Mouse (Mus musculus) limb, embryonic 12.5 days (tissue): ENCODE measurements around the gene Tbc1d10b. TPM values are rescaled to one million over a fixed set of nuclear protein-coding genes. Genes with fewer than 3 reads are reported as not detected.

Experiments used
- ATAC-seq: fragments of 200-750 bp; cut with Nextera tagmentation; 2 replicates; pipeline ENCODE4 v1.8.0; 2017; ENCODE audit warnings: low read depth, moderate TSS enrichment; ENCODE audit not compliant: insufficient number of reproducible peaks, insufficient read depth, low FRiP score, low TSS enrichment
- H3K27ac ChIP-seq: fragments of 300-500 bp; sonication (generic); 2 replicates; pipeline ENCODE4 v1.5.1; 2016; ENCODE audit warnings: mild to moderate bottlenecking, moderate library complexity
- H3K27me3 ChIP-seq: fragments of 300-500 bp; sonication (generic); 2 replicates; pipeline ENCODE4 v1.6.1; 2016; ENCODE audit warnings: mild to moderate bottlenecking, moderate library complexity
- H3K36me3 ChIP-seq: fragments of 300-500 bp; sonication (generic); 2 replicates; pipeline ENCODE4 v1.6.1; 2016; ENCODE audit warnings: mild to moderate bottlenecking, moderate library complexity
- H3K4me1 ChIP-seq: fragments of 300-500 bp; sonication (generic); replicated peaks from 2 replicates; pipeline ENCODE4 v1.6.1; 2016
- H3K4me2 ChIP-seq: fragments of 300-500 bp; sonication (generic); 2 replicates; pipeline ENCODE4 v1.6.1; 2016; ENCODE audit warnings: mild to moderate bottlenecking, moderate library complexity
- H3K4me3 ChIP-seq: fragments of 300-500 bp; sonication (generic); replicated peaks from 2 replicates; pipeline ENCODE4 v1.5.1; 2016; ENCODE audit warnings: mild to moderate bottlenecking
- H3K9ac ChIP-seq: fragments of 300-500 bp; sonication (generic); replicated peaks from 2 replicates; pipeline ENCODE4 v1.6.1; 2016; ENCODE audit warnings: mild to moderate bottlenecking, moderate library complexity
- H3K9me3 ChIP-seq: fragments of 300-500 bp; sonication (generic); 2 replicates; pipeline ENCODE4 v1.6.1; 2016; ENCODE audit warnings: mild to moderate bottlenecking, moderate library complexity
- WGBS: fragments of 180-500 bp; shearing (Covaris S2); methylation state at CpG from one replicate; pipeline ENCODE4 v1.1.7; 2016; 5-methylcytosine and 5-hydroxymethylcytosine counted together
- polyA plus RNA-seq: library from polyadenylated mRNA; unstranded; fragments of >200 nt; fragmentation: Nextera tagmentation; extraction: Ambion mirVana; gene quantifications from 2 replicates; pipeline ENCODE4 v1.2.1, GENCODE M21; 2016

The Tbc1d10b gene
- polyA plus RNA-seq, 1 experiment from 2014 or later, result 45.3 TPM

DNA sequence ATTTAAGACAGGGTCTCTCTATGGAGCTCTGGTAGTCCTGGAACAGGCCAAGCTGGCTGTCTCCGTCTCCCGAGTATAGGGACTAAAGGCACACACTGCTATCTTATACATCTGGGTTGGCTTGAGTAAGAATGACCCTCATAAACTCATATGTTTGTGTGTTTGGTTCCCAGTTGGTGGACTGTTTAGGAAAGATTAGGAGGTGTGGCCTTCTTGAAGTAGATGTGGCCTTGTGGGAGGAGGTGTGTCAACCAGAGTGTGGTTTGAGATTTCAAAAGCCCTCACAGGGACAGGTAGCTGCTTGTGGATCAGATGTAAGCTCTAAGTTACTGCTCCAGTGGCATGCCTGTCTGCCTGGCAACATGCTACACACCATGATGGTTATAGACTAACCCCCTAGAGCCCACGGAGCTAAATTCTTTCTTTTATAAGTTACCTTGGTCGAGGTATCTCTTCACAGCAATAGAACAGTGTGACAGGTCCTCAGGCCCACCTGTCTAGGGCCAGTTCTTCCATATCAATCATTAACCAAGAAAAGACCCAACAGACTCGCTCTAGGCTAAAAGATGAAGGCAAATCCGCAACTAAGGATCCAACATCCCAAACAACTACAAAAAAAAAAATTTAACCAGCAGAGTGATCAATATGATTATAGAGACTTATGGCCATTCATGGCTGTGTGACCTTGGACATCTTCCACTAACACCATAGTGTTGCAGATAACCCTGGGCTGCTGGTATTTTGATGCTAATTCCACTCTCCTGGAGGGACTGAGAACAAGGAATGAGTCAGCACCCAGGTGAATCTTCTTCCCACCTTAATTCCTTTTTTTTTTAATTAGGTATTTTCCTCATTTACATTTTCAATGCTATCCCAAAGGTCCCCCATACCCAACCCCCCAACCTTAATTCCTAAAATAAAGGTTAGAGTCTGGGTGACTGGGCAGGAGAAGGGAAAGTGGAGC lies 15.5 kb upstream of the Tbc1d10b start:
- no peaks in the 10 kb centered on the region for H3K9me3 ChIP-seq
- no peak for ATAC-seq
- H3K4me3 ChIP-seq, result no peak overlapping the region
- no peaks in the 10 kb centered on the region for H3K4me1 ChIP-seq
- 84% methylated on average over 6 of the region's 6 CpGs for whole genome bisulfite sequencing
- peaks cover 13% of the 10 kb centered on the region; the same call in 1 of the 2 replicates for H3K36me3 ChIP-seq
- H3K4me2 ChIP-seq, result no peak overlapping the region
- no peak overlapping the region for H3K27ac ChIP-seq
- H3K27me3 ChIP-seq, result no peaks in the 10 kb centered on the region
- H3K9ac ChIP-seq, result no peak overlapping the region

DNA sequence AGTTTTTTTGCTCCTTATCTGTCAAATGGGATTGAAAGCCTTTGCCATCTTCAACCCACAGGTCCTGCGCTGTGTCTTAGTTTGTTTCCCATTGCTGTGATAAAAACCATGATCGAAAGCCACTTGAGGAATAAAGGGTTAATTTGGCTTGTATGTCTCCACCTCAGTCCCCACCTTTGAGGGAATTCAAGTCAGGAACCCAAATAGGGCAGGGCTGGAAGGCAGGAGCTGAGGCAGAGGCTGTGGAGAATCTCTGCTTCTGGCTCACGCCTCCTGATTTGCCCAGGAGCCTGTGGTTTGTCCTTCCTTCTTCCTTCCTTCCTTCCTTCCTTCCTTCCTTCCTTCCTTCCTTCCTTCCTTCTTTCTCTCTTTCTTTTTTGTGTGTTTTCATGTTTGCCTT lies 14.8 kb upstream of the Tbc1d10b start:
- Histone ChIP-seq H3K27me3 (no peaks in the 10 kb centered on the region), H3K36me3 (peaks cover 9% of the 10 kb centered on the region; the same call in 1 of the 2 replicates), H3K27ac (no peak overlapping the region), H3K9me3 (no peaks in the 10 kb centered on the region), H3K9ac (no peak overlapping the region), H3K4me2 (no peak overlapping the region), H3K4me3 (no peak overlapping the region), H3K4me1 (no peaks in the 10 kb centered on the region)
- ATAC-seq, result no peak
- WGBS, result 92% methylated on average over 3 of the region's 3 CpGs

DNA sequence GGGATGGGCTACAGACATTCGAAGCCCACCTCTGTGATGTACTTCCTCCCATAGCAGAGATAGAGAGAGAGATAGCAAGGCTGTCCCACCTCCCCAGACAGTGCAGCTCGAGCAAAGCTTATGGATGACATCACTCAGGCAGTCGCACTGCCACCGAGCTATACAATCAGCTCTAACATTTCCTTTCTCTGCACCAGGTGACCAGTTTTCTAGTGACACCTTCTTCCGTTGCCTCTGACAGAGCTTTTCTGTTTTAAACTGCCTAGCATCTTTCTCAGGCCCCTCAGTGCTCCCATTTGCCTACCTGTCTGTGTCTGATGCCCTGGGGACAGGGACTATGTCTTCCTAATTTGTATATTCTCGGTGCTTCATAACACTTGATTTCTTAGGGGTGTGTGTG lies 12.2 kb upstream of the Tbc1d10b start:
- no peaks in the 10 kb centered on the region for H3K27me3 ChIP-seq
- H3K4me3 ChIP-seq, result no peak overlapping the region
- H3K36me3 ChIP-seq, result peaks cover 5% of the 10 kb centered on the region; the same call in 1 of the 2 replicates
- no peak overlapping the region for H3K4me2 ChIP-seq
- H3K27ac ChIP-seq, result no peak overlapping the region
- WGBS, result 86% methylated on average over 6 of the region's 6 CpGs
- no peaks in the 10 kb centered on the region for H3K9me3 ChIP-seq
- H3K4me1 ChIP-seq, result peaks cover 2% of the 10 kb centered on the region; the same call in 1 of the 2 replicates
- ATAC-seq, result no peak
- H3K9ac ChIP-seq, result no peak overlapping the region

DNA sequence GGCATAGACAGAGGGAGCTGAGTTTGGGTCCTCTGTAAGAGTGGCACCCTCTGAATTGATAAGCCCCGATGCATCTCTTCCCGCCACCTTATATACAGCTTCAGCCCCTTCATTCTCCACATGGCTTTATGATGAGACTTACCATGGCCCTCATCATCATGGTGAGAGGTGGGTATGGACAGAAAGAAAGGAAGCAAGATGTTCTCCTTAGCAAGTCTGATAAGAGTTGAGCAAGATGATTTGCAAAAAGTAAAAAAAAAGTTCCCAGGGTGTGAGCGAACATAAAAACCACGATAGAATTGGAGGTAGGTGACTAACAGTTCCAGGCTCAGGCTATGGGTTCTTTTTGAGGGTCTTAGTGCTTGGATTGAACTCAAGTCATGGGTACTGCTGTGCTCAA lies 10.4 kb upstream of the Tbc1d10b start:
- Histone ChIP-seq H3K27ac (no peak overlapping the region), H3K9ac (no peak overlapping the region), H3K27me3 (peaks cover 10% of the 10 kb centered on the region; the same call in 1 of the 2 replicates), H3K36me3 (peaks cover 4% of the 10 kb centered on the region; the same call in 1 of the 2 replicates), H3K4me3 (no peak overlapping the region), H3K9me3 (no peaks in the 10 kb centered on the region), H3K4me1 (peaks cover 20% of the 10 kb centered on the region), H3K4me2 (no peak overlapping the region)
- WGBS, result 89% methylated on average over 4 of the region's 4 CpGs
- no peak for ATAC-seq

DNA sequence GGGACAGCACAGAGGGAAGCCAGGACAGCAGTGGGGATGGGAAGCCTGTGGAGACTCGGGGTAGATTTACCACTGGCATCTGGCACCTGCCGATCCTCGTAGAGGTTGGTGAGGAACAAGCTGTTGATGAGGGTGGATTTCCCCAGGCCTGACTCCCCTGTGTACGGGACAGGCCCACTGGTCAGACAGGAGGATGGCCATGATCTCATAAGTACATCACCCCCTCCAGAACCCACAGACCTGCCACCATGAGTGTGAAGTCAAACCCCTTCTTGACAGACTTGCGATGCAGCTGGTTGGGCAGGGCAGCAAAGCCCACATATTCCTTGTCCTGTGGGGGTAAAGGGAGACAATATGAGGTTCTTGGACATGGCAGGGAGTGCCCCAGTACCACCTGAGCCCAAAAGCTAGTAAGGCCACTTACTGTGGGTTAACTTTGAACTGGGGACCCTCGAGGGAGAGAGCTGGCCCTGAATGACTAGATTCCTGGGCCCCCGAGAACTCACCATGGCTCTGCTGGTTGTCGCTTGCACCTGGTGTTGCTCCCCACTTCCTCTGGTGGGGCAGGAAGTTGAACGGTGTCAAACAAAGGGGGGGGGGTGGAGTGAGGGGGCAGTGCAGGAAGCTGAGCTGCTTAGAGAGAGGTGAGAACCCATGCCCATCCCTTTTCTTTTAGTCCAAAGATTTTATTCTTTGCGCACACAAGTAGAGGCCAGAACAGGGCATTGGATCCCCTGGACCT lies 9.8 kb upstream of the Tbc1d10b start:
- WGBS, result 77% methylated on average over 10 of the region's 10 CpGs
- H3K27ac ChIP-seq, result no peak overlapping the region
- no peak for ATAC-seq
- H3K4me1 ChIP-seq, result peaks cover 20% of the 10 kb centered on the region
- no peak overlapping the region for H3K9ac ChIP-seq
- H3K9me3 ChIP-seq, result no peaks in the 10 kb centered on the region
- peaks cover 2% of the 10 kb centered on the region; the same call in 1 of the 2 replicates for H3K36me3 ChIP-seq
- H3K4me2 ChIP-seq, result no peak overlapping the region
- no peak overlapping the region for H3K4me3 ChIP-seq
- peaks cover 16% of the 10 kb centered on the region; the same call in 1 of the 2 replicates for H3K27me3 ChIP-seq

DNA sequence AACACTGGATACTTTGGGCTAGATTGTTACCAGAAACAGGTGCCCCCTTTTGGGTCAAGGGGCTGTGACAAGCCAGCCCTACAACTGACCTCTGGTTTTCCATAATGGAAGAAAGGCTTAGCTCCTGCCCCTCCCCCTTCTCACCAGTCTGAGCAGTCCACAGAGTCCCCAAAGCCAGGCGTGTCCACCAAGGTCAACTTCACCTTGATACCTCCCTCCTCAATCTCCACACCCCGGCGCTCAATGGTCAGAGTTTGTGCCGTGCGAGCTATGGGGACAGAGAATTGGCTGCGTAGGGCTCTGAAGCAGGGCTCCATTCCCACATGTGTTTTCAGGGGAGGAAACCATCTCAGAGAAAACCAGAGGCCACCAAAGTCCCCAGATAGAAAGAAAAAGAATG lies 9.2 kb upstream of the Tbc1d10b start:
- Histone ChIP-seq H3K4me2 (no peak overlapping the region), H3K36me3 (no peaks in the 10 kb centered on the region), H3K9me3 (no peaks in the 10 kb centered on the region), H3K4me1 (peaks cover 20% of the 10 kb centered on the region), H3K4me3 (no peak overlapping the region), H3K9ac (no peak overlapping the region), H3K27me3 (peaks cover 16% of the 10 kb centered on the region; the same call in 1 of the 2 replicates), H3K27ac (no peak overlapping the region)
- no peak for ATAC-seq
- WGBS, result 88% methylated on average over 6 of the region's 6 CpGs

DNA sequence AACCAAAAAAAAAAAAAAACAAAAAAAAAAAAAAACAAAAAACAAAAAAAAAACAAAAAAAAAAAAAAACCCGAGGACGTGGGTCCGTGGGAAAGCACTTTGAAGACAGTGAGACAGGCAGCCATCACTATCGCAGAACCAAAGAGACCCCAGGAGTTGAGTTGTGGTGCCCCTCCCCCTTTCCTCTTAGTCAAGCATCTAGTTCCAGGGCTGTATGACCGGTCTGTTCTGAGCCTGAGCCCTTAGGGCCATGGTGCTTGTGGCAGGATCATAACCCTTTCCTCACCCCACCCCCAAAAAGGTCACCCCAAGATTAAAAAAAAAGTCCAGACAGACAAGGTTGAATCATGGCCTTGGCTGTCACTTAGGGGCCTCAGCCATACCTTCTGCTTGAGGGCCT lies 8.0 kb upstream of the Tbc1d10b start:
- no peaks in the 10 kb centered on the region for H3K36me3 ChIP-seq
- no peak overlapping the region for H3K4me2 ChIP-seq
- H3K4me1 ChIP-seq, result peaks cover 20% of the 10 kb centered on the region
- no peak overlapping the region for H3K9ac ChIP-seq
- no peak overlapping the region for H3K27ac ChIP-seq
- peaks cover 16% of the 10 kb centered on the region; the same call in 1 of the 2 replicates for H3K27me3 ChIP-seq
- no peak for ATAC-seq
- 76% methylated on average over 5 of the region's 5 CpGs for WGBS
- H3K9me3 ChIP-seq, result no peaks in the 10 kb centered on the region
- no peak overlapping the region for H3K4me3 ChIP-seq

DNA sequence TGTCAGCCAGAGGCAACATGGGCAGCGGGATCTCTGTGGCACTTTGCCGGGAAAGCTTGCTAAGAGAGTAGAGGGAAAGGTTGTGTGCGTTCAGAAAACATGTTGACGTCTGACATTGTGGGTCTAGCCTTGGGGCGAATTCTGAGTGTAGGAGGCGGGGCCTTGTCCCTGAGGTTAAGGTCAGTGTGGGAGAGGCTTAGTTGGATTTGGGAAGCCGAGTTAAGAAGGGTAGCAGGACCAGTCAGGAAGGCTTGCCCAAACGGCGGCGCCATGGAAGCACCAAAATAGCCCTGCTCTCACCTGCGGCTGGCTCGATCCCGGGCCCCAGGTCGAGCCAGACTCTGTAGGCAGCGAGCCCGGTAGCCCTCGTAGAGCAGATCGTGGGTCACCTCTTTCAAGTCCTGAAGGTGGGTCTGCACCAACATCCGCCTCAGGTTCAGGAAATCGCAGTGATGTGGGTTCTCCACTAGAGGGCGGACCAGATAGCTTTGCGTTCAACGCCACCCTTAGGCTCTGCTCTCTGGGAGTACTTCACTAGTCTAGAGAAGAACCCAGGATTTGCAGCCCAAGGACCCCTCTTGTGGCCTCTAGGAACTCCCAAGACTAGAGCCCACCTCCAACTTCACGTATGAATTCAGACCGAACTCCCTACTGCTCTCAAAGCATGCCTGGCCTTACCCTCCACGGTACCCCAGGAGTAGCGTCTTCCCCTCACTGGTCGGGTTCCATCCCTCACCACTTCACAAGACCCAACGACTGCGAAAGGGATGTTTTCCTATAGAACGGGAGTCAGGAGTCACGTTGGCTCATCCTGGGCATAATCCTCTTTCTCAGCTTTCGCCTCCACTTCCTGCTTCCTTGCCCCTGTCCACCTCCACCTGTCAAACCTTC lies 7.0 kb upstream of the Tbc1d10b start:
- H3K27ac ChIP-seq, result no peak overlapping the region
- no peaks in the 10 kb centered on the region for H3K36me3 ChIP-seq
- no peak for ATAC-seq
- H3K27me3 ChIP-seq, result peaks cover 16% of the 10 kb centered on the region; the same call in 1 of the 2 replicates
- WGBS, result 22% methylated on average over 33 of the region's 33 CpGs
- H3K4me3 ChIP-seq, result peak overlapping the region; percentile 37
- H3K9me3 ChIP-seq, result no peaks in the 10 kb centered on the region
- H3K4me1 ChIP-seq, result peaks cover 20% of the 10 kb centered on the region
- peak overlapping the region; percentile 45; the same call in 1 of the 2 replicates for H3K9ac ChIP-seq
- H3K4me2 ChIP-seq, result peak overlapping the region; percentile 60

DNA sequence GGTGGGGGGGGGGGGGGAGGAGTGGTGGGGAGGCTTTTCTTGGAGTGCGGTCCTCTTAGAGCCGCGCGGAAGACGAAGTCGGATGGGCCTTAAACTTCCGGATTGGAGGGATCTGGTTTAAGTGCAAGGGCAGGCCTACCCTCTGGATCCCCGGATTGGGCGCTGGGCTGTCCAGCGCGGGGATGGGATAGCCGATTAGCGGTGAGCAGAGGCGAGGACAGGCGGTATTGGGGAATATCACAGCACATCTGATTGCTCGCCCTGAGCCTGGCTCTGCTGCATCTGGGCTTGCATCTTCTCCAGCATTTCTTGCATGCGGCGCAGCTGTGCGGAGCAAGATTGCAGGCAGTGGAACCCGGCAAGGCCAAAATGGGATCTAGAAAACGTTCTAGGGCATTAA lies 6.3 kb upstream of the Tbc1d10b start:
- Histone ChIP-seq H3K27me3 (peaks cover 16% of the 10 kb centered on the region; the same call in 1 of the 2 replicates), H3K9ac (peak overlapping the region; percentile 45; the same call in 1 of the 2 replicates), H3K4me2 (peak overlapping the region; percentile 60), H3K36me3 (no peaks in the 10 kb centered on the region), H3K27ac (no peak overlapping the region), H3K4me1 (peaks cover 21% of the 10 kb centered on the region), H3K4me3 (peak overlapping the region; percentile 37), H3K9me3 (no peaks in the 10 kb centered on the region)
- WGBS, result 23% methylated on average over 21 of the region's 21 CpGs
- ATAC-seq, result no peak

DNA sequence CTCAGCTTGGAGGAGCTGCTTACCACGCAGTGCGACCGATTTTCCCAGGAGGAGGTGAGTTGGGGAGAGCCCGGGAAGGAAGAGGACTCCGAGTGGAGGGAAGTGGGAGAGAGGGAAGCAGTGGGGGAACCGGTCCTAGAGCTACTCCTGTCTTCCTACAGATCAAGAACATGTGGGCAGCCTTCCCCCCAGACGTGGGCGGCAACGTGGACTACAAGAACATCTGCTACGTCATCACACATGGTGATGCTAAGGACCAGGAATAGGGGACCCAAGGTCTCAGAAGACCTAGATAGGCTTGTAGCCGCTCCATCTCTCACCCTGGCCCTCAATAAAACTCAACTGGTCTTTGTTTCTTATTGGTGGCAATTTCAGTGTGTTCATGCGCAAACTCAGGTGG lies 5.7 kb upstream of the Tbc1d10b start:
- Histone ChIP-seq H3K36me3 (no peaks in the 10 kb centered on the region), H3K9me3 (no peaks in the 10 kb centered on the region), H3K27ac (no peak overlapping the region), H3K4me2 (peak overlapping the region; percentile 60), H3K9ac (no peak overlapping the region), H3K27me3 (peaks cover 16% of the 10 kb centered on the region; the same call in 1 of the 2 replicates), H3K4me3 (peak overlapping the region; percentile 37; the same call in 1 of the 2 replicates), H3K4me1 (peaks cover 25% of the 10 kb centered on the region)
- no peak for ATAC-seq
- 54% methylated on average over 12 of the region's 12 CpGs for WGBS
